Mouse (Mus musculus) left cerebral cortex, adult 11 months (tissue): ENCODE measurements around the gene Tspo2.

Source experiments
- DNase-seq: peaks from one replicate; pipeline ENCODE4 v3.0.0; 2022; ENCODE audit warnings: low spot score

The Tspo2 gene

GRCm38 (mm10) chr17:48417521-48417920 is 33.8 kb downstream of the Tspo2 start:
- DNase-seq: no peak

GRCm38 (mm10) chr17:48416425-48417195 is 34.7 kb downstream of the Tspo2 start:
- no peak for DNase-seq

- no peak for DNase-seq
Measured at GRCm38 (mm10) chr17:48416011-48416410, 35.3 kb downstream of the Tspo2 start.

GRCm38 (mm10) chr17:48411241-48411640 is 40.1 kb downstream of the Tspo2 start:
- no peak for DNase-seq

- DNase-seq: no peak
Measured at GRCm38 (mm10) chr17:48410299-48410785, 41.0 kb downstream of the Tspo2 start.

GRCm38 (mm10) chr17:48409380-48410298 is 41.7 kb downstream of the Tspo2 start, which contains the start of the genes Nfya and Oard1:
Gene Nfya, minus strand, starts transcription at chr17:48409906.
Gene Oard1, plus strand, starts transcription at chr17:48410014.
- DNase-seq: peak; percentile 100

- DNase-seq: peak; percentile 40
Measured at GRCm38 (mm10) chr17:48408526-48409291, 42.6 kb downstream of the Tspo2 start.

- DNase-seq: no peak
Measured at GRCm38 (mm10) chr17:48407910-48408525, 43.3 kb downstream of the Tspo2 start.

GRCm38 (mm10) chr17:48407154-48407553 is 44.2 kb downstream of the Tspo2 start:
- DNase-seq: peak; percentile 13

- no peak for DNase-seq
Measured at GRCm38 (mm10) chr17:48404706-48405105, 46.6 kb downstream of the Tspo2 start.

GRCm38 (mm10) chr17:48403848-48404247 is 47.5 kb downstream of the Tspo2 start:
- DNase-seq: no peak

GRCm38 (mm10) chr17:48402751-48403150 is 48.6 kb downstream of the Tspo2 start:
- DNase-seq: no peak

- DNase-seq: no peak
Measured at GRCm38 (mm10) chr17:48401710-48402109, 49.6 kb downstream of the Tspo2 start.
